In genomic region chr5:24651768-24652752, GRCm38 (mm10) we compare ENCODE assay signal across 8 mouse cellular contexts. TPM values are rescaled to one million over a fixed set of nuclear protein-coding genes. Genes with fewer than 3 reads are reported as not detected.
DNase-seq lines count a peak whose midpoint lies in the region; ATAC-seq and TF ChIP-seq lines count a peak whose summit lies in the region.

No protein-coding gene starts in this region.

- H3K4me2 ChIP-seq in heart, embryonic 11.5 days: no peak overlapping the region
- H3K4me2 ChIP-seq in kidney, postnatal 0 days (ENCODE audit: low read length): no peak overlapping the region
- no peak overlapping the region for H3K4me2 ChIP-seq in liver, embryonic 11.5 days
- no peak overlapping the region for H3K4me2 ChIP-seq in stomach, postnatal 0 days (replicated peaks; ENCODE audit: low read depth)

- 33% methylated on average over 25 of the region's 25 CpGs for WGBS in heart, embryonic 11.5 days (ENCODE audit: insufficient replicate concordance)
- WGBS in kidney, postnatal 0 days: 30% methylated on average over 25 of the region's 25 CpGs
- 36% methylated on average over 25 of the region's 25 CpGs for WGBS in liver, embryonic 11.5 days
- WGBS in stomach, postnatal 0 days: 31% methylated on average over 25 of the region's 25 CpGs

- H3K9me3 ChIP-seq in heart, embryonic 11.5 days (replicated peaks; ENCODE audit: control insufficient read depth, low read length): no peaks in the 10 kb centered on the region
- no peaks in the 10 kb centered on the region for H3K9me3 ChIP-seq in kidney, postnatal 0 days (replicated peaks; ENCODE audit: low read length)
- no peaks in the 10 kb centered on the region for H3K9me3 ChIP-seq in liver, embryonic 11.5 days (ENCODE audit: control insufficient read depth, low read length)
- no peaks in the 10 kb centered on the region for H3K9me3 ChIP-seq in stomach, postnatal 0 days (ENCODE audit: control insufficient read depth, low read length)

- no peak for TF ChIP-seq POLR2A in bone marrow macrophage, adult 2 months (IDR thresholded peaks at IDR 0.05; ENCODE audit: borderline replicate concordance, low read depth, low read length)
- TF ChIP-seq POLR2A in embryonic fibroblast, embryonic 13.5 days (IDR thresholded peaks at IDR 0.05; ENCODE audit: low read depth, low read length): no peak

- no peak overlapping the region for H3K4me3 ChIP-seq in C2C12 (ENCODE audit: insufficient read depth, poor library complexity, severe bottlenecking)
- no peak overlapping the region for H3K4me3 ChIP-seq in bone marrow macrophage, adult 2 months (ENCODE audit: insufficient read depth, low read length)
- H3K4me3 ChIP-seq in embryonic fibroblast, embryonic 13.5 days (ENCODE audit: insufficient read depth, low read length): no peak overlapping the region
- H3K4me3 ChIP-seq in heart, embryonic 11.5 days (ENCODE audit: low read depth, low read length): no peak overlapping the region
- no peak overlapping the region for H3K4me3 ChIP-seq in kidney, postnatal 0 days (replicated peaks; ENCODE audit: low read depth, low read length)
- H3K4me3 ChIP-seq in liver, embryonic 11.5 days (ENCODE audit: low read depth, low read length): no peak overlapping the region
- no peak overlapping the region for H3K4me3 ChIP-seq in stomach, postnatal 0 days (ENCODE audit: low read depth, low read length)

- peak; percentile 91 for TF ChIP-seq CTCF in C2C12 (IDR thresholded peaks at IDR 0.05; ENCODE audit: control insufficient read depth, insufficient read depth, insufficient read length)
- peak; percentile 71 for TF ChIP-seq CTCF in bone marrow macrophage, adult 2 months (IDR thresholded peaks at IDR 0.05; ENCODE audit: low read depth, low read length)
- peak; percentile 90 for TF ChIP-seq CTCF in embryonic fibroblast, embryonic 13.5 days (IDR thresholded peaks at IDR 0.05; ENCODE audit: borderline replicate concordance, insufficient read depth, low read length)
- peak; percentile 97 for TF ChIP-seq CTCF in kidney, postnatal 0 days (IDR thresholded peaks at IDR 0.05; ENCODE audit: low read depth)
- TF ChIP-seq CTCF in stomach, postnatal 0 days (IDR thresholded peaks at IDR 0.05; ENCODE audit: low read depth): peak; percentile 99

- H3K79me2 ChIP-seq in C2C12 (ENCODE audit: control insufficient read depth, insufficient read depth): no peaks in the 10 kb centered on the region

- DNase-seq in kidney, postnatal 0 days (ENCODE audit: low spot score): peak; percentile 85
- DNase-seq in liver, embryonic 11.5 days (ENCODE audit: low spot score): peak; percentile 79
- DNase-seq in neural tube, embryonic 10.5 days (ENCODE audit: extremely low spot score, low spot score): peak; percentile 89
- peak; percentile 89 for DNase-seq in stomach, postnatal 0 days (ENCODE audit: low spot score)

- H3K36me3 ChIP-seq in C2C12 (ENCODE audit: control insufficient read depth, insufficient read depth): no peaks in the 10 kb centered on the region
- no peaks in the 10 kb centered on the region for H3K36me3 ChIP-seq in heart, embryonic 11.5 days (ENCODE audit: control insufficient read depth, insufficient read depth, low read length)
- H3K36me3 ChIP-seq in kidney, postnatal 0 days (ENCODE audit: insufficient read depth, low read length): no peaks in the 10 kb centered on the region
- no peaks in the 10 kb centered on the region for H3K36me3 ChIP-seq in liver, embryonic 11.5 days (ENCODE audit: control insufficient read depth, insufficient read depth, low read length)
- H3K36me3 ChIP-seq in stomach, postnatal 0 days (ENCODE audit: control insufficient read depth, insufficient read depth, low read length): no peaks in the 10 kb centered on the region

- H3K79me3 ChIP-seq in C2C12 (ENCODE audit: low read depth): no peaks in the 10 kb centered on the region

- no peak overlapping the region for H3K27ac ChIP-seq in bone marrow macrophage, adult 2 months (ENCODE audit: insufficient read depth, low read depth, low read length)
- no peak overlapping the region for H3K27ac ChIP-seq in embryonic fibroblast, embryonic 13.5 days (ENCODE audit: insufficient read depth, low read length)
- no peak overlapping the region for H3K27ac ChIP-seq in heart, embryonic 11.5 days (ENCODE audit: low read depth, low read length)
- no peak overlapping the region for H3K27ac ChIP-seq in kidney, postnatal 0 days
- H3K27ac ChIP-seq in liver, embryonic 11.5 days (ENCODE audit: low read depth, low read length): no peak overlapping the region
- H3K27ac ChIP-seq in stomach, postnatal 0 days (replicated peaks): no peak overlapping the region

- TF ChIP-seq EP300 in stomach, postnatal 0 days (optimal IDR thresholded peaks at IDR 0.05): no peak

- H3ac ChIP-seq in C2C12 (ENCODE audit: control insufficient read depth, insufficient read length, low read depth): no peak overlapping the region

- peak overlapping the region; percentile 43; the same call in 1 of the 2 replicates for H3K9ac ChIP-seq in heart, embryonic 11.5 days (ENCODE audit: low read depth, low read length)
- no peak overlapping the region for H3K9ac ChIP-seq in kidney, postnatal 0 days (ENCODE audit: low read depth, low read length)
- no peak overlapping the region for H3K9ac ChIP-seq in liver, embryonic 11.5 days (ENCODE audit: low read depth, low read length)
- no peak overlapping the region for H3K9ac ChIP-seq in stomach, postnatal 0 days (ENCODE audit: low read length)

- H3K4me1 ChIP-seq in bone marrow macrophage, adult 2 months (ENCODE audit: control insufficient read depth, insufficient read depth, low read length): no peaks in the 10 kb centered on the region
- no peaks in the 10 kb centered on the region for H3K4me1 ChIP-seq in embryonic fibroblast, embryonic 13.5 days (ENCODE audit: control insufficient read depth, insufficient read depth, low read length)
- no peaks in the 10 kb centered on the region for H3K4me1 ChIP-seq in heart, embryonic 11.5 days (ENCODE audit: control insufficient read depth, insufficient read depth, low read length)
- H3K4me1 ChIP-seq in kidney, postnatal 0 days (replicated peaks; ENCODE audit: insufficient read depth, low read length): no peaks in the 10 kb centered on the region
- no peaks in the 10 kb centered on the region; the same call in 1 of the 2 replicates for H3K4me1 ChIP-seq in liver, embryonic 11.5 days (replicated peaks; ENCODE audit: control insufficient read depth, insufficient read depth, low read length)
- no peaks in the 10 kb centered on the region for H3K4me1 ChIP-seq in stomach, postnatal 0 days (replicated peaks; ENCODE audit: control insufficient read depth, insufficient read depth)

- 0 out of 2 replicates have a peak, but pooled peaks have one; percentile 40 for ATAC-seq in heart, embryonic 11.5 days (replicated peaks; ENCODE audit: insufficient number of reproducible peaks, low FRiP score, low TSS enrichment)
- peak; percentile 59; the same call in 1 of the 2 replicates for ATAC-seq in kidney, postnatal 0 days (replicated peaks; ENCODE audit: low FRiP score, low read depth)
- ATAC-seq in liver, embryonic 11.5 days (replicated peaks; ENCODE audit: low FRiP score): no peak; the same call in 1 of the 2 replicates
- ATAC-seq in stomach, postnatal 0 days (ENCODE audit: low FRiP score, low TSS enrichment): peak; percentile 66

- H3K27me3 ChIP-seq in C2C12 (ENCODE audit: control insufficient read depth, insufficient read depth, insufficient read length): peaks cover 7% of the 10 kb centered on the region
- H3K27me3 ChIP-seq in heart, embryonic 11.5 days (ENCODE audit: control insufficient read depth, insufficient read depth, low read length): no peaks in the 10 kb centered on the region; the same call in 1 of the 2 replicates
- H3K27me3 ChIP-seq in kidney, postnatal 0 days (ENCODE audit: insufficient read depth, low read length): no peaks in the 10 kb centered on the region
- H3K27me3 ChIP-seq in liver, embryonic 11.5 days (replicated peaks; ENCODE audit: control insufficient read depth, insufficient read depth, low read length): peaks cover 3% of the 10 kb centered on the region
- no peaks in the 10 kb centered on the region for H3K27me3 ChIP-seq in stomach, postnatal 0 days (ENCODE audit: control insufficient read depth, insufficient read depth, low read length)

TF ChIP-seq in C2C12, 6 proteins besides CTCF, POLR2A, EP300 and RAD21:
- no peak for TF ChIP-seq FOSL1 (IDR thresholded peaks at IDR 0.05; ENCODE audit: insufficient read depth, low read length, poor library complexity, severe bottlenecking)
- no peak for TF ChIP-seq USF1 (IDR thresholded peaks at IDR 0.05; ENCODE audit: low read depth)
- no peak for TF ChIP-seq MYOG (IDR thresholded peaks at IDR 0.05; ENCODE audit: control insufficient read depth, extremely low read depth, insufficient read length)
- no peak for TF ChIP-seq MYOD1 (IDR thresholded peaks at IDR 0.05; ENCODE audit: control insufficient read depth, insufficient read length, low read depth)
- TF ChIP-seq CEBPB (IDR thresholded peaks at IDR 0.05; ENCODE audit: low read depth): no peak
- TF ChIP-seq MAX (IDR thresholded peaks at IDR 0.05): no peak

RNA-seq across cellular contexts. Expression of gene Smarcd3, which starts 27.8 kb away (rescaled TPM):
- 87.6 TPM for polyA plus RNA-seq in C2C12 (2012; fragmentation: generic; extraction: Trizol)
- polyA plus RNA-seq in bone marrow macrophage, adult 2 months (2012; ENCODE audit: insufficient read depth, insufficient read length, missing spikeins): not detected in 2 replicates
- 22.9 and 27.8 TPM in 2 replicates for polyA plus RNA-seq in embryonic fibroblast, embryonic 13.5 days (2011; ENCODE audit: insufficient read length, low read depth, missing spikeins)
- 73.2 and 76.1 TPM in 2 replicates for polyA plus RNA-seq in heart, embryonic 11.5 days (2014; fragmentation: Nextera tagmentation; extraction: Ambion mirVana)
- 16.4 and 19.7 TPM in 2 replicates for polyA plus RNA-seq in kidney, postnatal 0 days (2015; fragmentation: Nextera tagmentation; extraction: Ambion mirVana)
- polyA plus RNA-seq in liver, embryonic 11.5 days (2014; fragmentation: Nextera tagmentation; extraction: Ambion mirVana): 13.6 and 15.2 TPM in 2 replicates
- 13.3 and 17.8 TPM in 2 replicates for polyA plus RNA-seq in stomach, postnatal 0 days (2015; fragmentation: Nextera tagmentation; extraction: Ambion mirVana)

RNA-seq across cellular contexts. Expression of gene Nub1, which starts 33.3 kb away (rescaled TPM):
- 18.6 TPM for polyA plus RNA-seq in C2C12 (2012; fragmentation: generic; extraction: Trizol)
- 65.2 and 67.4 TPM in 2 replicates for polyA plus RNA-seq in bone marrow macrophage, adult 2 months (2012; ENCODE audit: insufficient read depth, insufficient read length, missing spikeins)
- 42.9 and 49.5 TPM in 2 replicates for polyA plus RNA-seq in embryonic fibroblast, embryonic 13.5 days (2011; ENCODE audit: insufficient read length, low read depth, missing spikeins)
- polyA plus RNA-seq in heart, embryonic 11.5 days (2014; fragmentation: Nextera tagmentation; extraction: Ambion mirVana): 28.2 and 30.7 TPM in 2 replicates
- 35.2 and 35.3 TPM in 2 replicates for polyA plus RNA-seq in kidney, postnatal 0 days (2015; fragmentation: Nextera tagmentation; extraction: Ambion mirVana)
- 26.6 and 29.1 TPM in 2 replicates for polyA plus RNA-seq in liver, embryonic 11.5 days (2014; fragmentation: Nextera tagmentation; extraction: Ambion mirVana)
- polyA plus RNA-seq in stomach, postnatal 0 days (2015; fragmentation: Nextera tagmentation; extraction: Ambion mirVana): 18.5 and 20.4 TPM in 2 replicates

Comparison
In these comparisons a context has a peak if more than half of its experiments do, and no peak if none do; other contexts are left out.
1. RNA of gene Smarcd3, which starts 27.8 kb away (polyA plus RNA-seq): 87.6 TPM in C2C12 (single experiment), 73.2 to 76.1 TPM in heart, embryonic 11.5 days, 22.9 to 27.8 TPM in embryonic fibroblast, embryonic 13.5 days, 16.4 to 19.7 TPM in kidney, postnatal 0 days, 13.6 to 15.2 TPM in liver, embryonic 11.5 days and 13.3 to 17.8 TPM in stomach, postnatal 0 days; not detected in bone marrow macrophage, adult 2 months; every median in the first group is over 10 times any median in the second.
2. Peak in every context shown above with its lines, with median percentiles within 50 percentile points of each other: CTCF ChIP-seq and DNase-seq.